Mouse (Mus musculus): Measurements from ENCODE around the gene Btbd35f24.
"Not testable (repeated sequence)": the region's sequence is repeated elsewhere in the genome, so short reads cannot be mapped to it uniquely, and the experiment has no call there.

Gene Btbd35f24
- long read RNA-seq, experiment 1: 0 reads
- long read RNA-seq, experiment 2: 0 reads

DNA sequence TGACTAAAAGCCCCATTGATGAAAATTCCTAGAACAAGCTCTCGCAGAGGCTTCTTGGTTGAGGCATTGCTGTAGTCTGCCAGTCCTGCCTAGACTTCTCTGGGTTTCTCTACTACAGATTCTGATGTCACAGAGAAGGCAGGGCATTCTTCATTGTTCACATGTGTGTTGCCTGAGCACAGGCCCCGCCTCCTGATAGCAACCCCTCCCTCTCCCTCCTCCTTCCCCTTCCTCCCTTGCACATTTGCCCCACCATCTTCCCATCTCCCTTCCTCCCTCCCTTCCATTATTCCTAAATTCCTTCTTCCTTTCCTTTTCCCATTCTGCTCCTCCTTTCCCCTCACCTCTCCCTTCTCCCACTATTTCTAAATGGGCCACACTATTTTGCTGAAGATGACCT, at the start of gene Btbd35f24:
Gene Btbd35f24, minus strand, starts transcription at position 101 of the 400 bp plus-strand sequence.
- intact Hi-C loops (cut with DNase I): not testable (repeated sequence)

Data from adrenal gland (tissue).